Mouse (Mus musculus): Measurements from ENCODE around the gene Acot3.

- TF ChIP-seq GATA1 (IDR thresholded peaks at IDR 0.05; ENCODE audit: borderline replicate concordance, low read length) = no peak
- TF ChIP-seq FLI1 (IDR thresholded peaks at IDR 0.05; ENCODE audit: low read length) = no peak
These were observed 1.9 kb downstream of the Acot3 start for GRCm38 (mm10) chr12:84053679-84054391.

All from megakaryocyte, embryonic 14.5 days (primary cell).